Mouse (Mus musculus) inflammation-experienced regulatory T-cells, adult 16 weeks (primary cell): Measurements from ENCODE around the gene BC117090. TPM values are rescaled to one million over a fixed set of nuclear protein-coding genes. Genes with fewer than 3 reads are reported as not detected.

Experiments
- polyA plus RNA-seq: library from polyadenylated mRNA; unstranded; fragments of 100-300 nt; shearing (Covaris generic); gene quantifications from one replicate; pipeline ENCODE4 v1.2.1, GENCODE M21; 2017

BC117090 gene
- polyA plus RNA-seq: not detected

DNA sequence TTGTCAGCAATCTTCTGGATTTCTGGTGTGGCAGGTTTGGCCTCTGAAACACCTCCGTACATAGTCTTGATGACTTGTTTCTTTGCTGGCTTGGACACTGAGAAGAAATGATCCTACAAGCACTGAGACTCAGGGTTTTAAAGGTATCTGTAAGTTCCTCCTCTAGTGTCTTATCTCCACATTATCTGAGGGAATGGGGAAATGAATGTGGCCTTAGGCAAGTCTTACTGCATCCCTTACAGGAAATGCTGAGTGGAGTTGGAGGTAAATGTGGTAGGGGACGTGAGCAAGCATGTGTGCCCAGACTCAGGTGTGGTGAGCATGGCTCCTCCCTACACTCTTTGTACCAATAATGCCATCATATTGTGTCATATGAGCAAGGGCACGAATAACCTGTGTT is at the start of gene BC117090:
Gene BC117090, minus strand, starts transcription at position 101 of the 400 bp plus-strand sequence.

DNA sequence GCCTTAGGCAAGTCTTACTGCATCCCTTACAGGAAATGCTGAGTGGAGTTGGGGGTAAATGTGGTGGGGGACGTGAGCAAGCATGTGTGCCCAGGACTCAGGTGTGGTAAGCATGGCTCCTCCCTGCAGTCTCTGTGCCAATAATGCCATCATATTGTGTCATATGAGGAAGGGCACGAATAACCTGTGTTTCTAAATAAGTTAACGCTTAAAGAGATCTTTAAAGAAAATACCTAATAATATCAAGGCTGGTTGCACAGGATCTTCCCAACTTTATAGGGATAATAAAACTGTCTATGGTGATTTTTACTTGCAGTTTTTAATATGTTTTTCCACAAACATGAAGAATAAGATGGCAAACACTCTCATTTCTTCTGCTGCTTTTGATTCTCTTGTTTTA is 33.5 kb upstream of the BC117090 start, which contains the start of gene BC100530:
Gene BC100530, minus strand, starts transcription at position 101 of the 400 bp plus-strand sequence.

DNA sequence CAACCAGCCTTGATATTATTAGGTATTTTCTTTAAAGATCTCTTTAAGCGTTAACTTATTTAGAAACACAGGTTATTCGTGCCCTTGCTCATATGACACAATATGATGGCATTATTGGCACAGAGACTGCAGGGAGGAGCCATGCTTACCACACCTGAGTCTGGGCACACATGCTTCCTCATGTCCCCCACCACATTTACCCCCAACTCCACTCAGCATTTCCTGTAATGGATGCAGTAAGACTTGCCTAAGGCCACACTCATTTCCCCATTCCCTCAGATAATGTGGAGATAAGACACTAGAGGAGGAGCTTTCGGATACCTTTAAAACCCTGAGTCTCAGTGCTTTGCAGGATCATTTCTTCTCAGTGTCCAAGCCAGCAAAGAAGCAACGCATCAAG is 57.3 kb downstream of the BC117090 start, which contains the start of gene Stfa1:
Gene Stfa1, plus strand, starts transcription at position 156 of the 400 bp plus-strand sequence.

Other genes starting within 250 kb of the BC117090 start
- not detected for gene Csta1, start 203.1 kb downstream of the BC117090 start, polyA plus RNA-seq
- not detected for gene Stfa2l1, start 177.5 kb downstream of the BC117090 start, polyA plus RNA-seq
- not detected for gene Gm5483, start 150.1 kb downstream of the BC117090 start, polyA plus RNA-seq
- not detected for gene Gm5416, start 123.9 kb downstream of the BC117090 start, polyA plus RNA-seq
- gene 2010005H15Rik, start 112.9 kb downstream of the BC117090 start, polyA plus RNA-seq: 1.7 TPM
- not detected for gene Stfa1, start 57.4 kb downstream of the BC117090 start, polyA plus RNA-seq
- gene BC100530, start 33.4 kb upstream of the BC117090 start, polyA plus RNA-seq: not detected
- gene Stfa2, start 74.1 kb upstream of the BC117090 start, polyA plus RNA-seq: not detected
- 2.6 TPM for gene Stfa3, start 121.1 kb upstream of the BC117090 start, polyA plus RNA-seq
- gene Casr, start 227.8 kb upstream of the BC117090 start, polyA plus RNA-seq: not detected